Mouse (Mus musculus): ENCODE results near the gene Cdc42bpb.

The Cdc42bpb gene

DNA sequence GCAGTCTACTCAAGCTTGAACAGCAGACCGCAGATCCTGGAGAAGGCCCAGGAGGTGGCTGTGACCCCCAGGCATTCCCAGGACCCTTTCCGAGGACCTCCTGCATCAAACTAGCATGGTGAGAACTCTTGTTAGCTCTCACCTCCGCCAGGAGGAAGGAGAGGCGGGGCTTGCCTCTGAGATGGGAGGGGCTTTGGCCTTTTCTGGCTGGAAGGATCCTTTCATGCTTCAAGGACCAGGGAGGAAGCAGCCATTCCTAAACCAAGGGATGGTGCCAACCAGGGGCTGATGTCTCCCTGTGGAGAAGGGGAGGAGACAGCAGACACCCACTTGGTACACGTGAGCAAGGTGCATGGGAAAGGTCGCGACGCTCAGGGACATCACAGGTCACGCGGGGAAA, 93.0 kb downstream of the Cdc42bpb start:
- peak; percentile 44 for DNase-seq (ENCODE audit: low spot score)

DNA sequence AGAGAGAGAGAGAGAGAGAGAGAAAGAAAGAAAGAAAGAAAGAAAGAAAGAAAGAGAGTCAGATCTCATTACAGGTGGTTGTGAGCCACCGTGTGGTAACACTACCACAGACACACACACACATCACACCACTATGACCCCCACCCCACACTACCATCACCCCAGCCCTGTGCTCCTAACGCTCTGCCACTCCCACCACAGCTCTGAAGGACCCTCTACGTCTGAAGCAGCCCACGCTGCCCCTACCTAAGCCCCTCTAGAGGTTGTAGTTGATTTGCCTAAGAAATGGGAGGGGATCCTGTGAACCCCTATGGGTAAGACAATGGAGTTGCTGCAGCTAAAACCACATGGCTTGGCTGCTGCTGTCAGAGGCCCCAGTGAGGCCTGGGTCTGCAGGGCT, 93.9 kb downstream of the Cdc42bpb start:
- DNase-seq (ENCODE audit: low spot score), result no peak

DNA sequence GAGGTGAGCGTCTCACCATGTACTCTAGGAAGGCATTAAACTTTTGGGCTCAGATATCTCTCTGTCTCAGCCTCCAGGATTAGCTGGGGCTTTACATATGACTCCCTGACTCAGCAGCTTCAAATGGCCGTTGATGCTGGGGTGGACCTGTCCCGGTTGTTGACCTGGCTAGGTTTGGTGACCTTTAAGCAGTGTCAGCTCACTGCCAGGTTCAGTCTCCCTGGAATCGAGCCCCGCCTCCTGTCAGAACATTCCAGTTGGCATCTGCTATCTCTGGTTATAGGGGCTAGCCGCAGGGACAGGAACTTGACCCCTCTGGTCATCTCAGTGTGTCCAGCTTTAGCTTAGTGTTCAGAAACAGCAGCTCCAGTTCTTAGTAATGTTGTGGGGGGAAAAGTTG, 101.1 kb downstream of the Cdc42bpb start:
- DNase-seq (ENCODE audit: low spot score), result no peak

DNA sequence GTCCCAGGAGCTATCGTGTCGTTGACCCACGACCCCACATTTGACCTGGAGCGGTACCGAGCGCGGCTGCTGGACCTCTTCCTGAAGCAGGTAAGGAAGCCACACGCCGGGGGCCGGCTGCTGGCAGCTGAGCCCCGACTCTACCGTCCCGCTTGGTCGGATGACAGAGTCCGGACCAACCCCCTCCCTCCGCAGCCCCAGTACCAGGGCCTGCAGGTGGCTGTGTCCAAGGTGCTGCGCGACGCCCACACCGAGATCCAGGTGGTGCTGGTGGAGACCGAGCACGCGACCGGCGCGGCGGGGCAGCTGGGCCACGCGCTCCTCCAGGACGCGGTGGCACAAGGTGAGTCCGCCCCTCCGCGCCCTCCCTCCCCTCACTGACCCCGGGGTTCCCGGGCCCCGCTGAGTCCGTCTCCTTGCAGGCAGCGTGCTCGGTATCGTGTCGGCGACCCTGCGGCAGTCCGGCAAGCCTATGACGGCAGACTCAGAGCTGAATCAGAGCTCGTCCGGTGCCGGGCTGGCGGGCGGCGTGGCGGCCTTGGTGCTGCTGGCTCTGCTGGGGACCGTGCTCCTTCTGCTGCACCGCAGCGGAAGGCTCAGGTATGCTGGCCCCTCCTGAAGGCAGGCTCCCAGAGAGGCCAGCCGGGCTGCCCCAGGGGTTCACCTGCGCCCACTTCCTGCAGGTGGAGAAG, 102.2 kb downstream of the Cdc42bpb start:
- no peak for DNase-seq (ENCODE audit: low spot score)

DNA sequence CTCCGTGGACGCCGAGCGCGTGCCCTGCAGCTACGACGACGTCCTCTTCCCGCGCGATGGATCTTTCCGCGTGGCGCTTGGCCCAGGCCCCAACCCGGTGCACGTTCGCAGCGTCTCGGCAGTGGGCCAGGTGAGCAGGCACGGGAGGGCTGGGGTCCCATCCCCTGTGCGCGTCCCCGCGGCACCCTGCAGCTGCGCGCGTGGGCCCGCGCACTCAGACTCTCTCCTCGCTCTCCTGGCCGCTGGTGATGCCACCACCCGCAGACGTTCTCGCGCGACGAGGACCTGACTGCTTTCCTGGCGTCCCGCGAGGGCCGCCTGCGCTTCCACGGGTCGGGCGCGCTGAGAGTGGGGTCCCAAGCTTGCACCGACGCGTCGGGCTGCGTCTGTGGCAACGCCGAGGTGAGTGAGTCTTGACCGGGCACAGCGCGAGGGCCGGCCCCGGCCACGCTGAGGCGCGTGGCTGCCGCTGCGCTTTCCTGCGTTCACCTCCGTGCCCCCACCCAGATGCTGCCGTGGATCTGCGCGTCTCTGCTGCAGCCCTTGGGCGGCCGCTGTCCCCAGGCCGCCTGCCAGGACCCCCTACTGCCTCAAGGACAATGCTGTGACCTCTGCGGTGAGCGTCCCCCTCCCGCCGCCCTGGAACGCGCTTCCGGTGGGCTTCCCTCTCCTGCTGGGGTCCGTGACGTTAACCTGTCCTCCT, 102.9 kb downstream of the Cdc42bpb start:
- no peak for DNase-seq (ENCODE audit: low spot score)

DNA sequence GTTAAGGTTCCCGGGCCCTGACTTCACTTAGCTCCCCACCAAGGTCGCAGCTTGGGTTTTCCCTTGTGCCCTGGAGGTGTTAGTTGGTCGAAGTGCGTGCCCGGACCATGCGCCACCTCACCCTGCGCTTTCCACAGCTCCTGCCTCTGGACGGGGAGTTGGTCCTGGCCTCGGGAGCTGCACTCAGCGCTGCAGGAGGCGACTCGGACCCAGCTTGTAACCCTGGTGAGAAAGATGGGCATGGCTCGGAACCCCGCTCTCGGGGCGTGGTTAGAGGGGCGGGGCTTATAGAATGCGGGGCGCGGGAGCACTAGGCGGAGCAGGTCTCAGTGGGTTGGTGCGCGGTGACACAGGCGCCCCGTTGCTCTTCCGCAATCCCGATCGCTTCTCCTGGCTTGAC, 103.5 kb downstream of the Cdc42bpb start:
- no peak for DNase-seq (ENCODE audit: low spot score)

DNA sequence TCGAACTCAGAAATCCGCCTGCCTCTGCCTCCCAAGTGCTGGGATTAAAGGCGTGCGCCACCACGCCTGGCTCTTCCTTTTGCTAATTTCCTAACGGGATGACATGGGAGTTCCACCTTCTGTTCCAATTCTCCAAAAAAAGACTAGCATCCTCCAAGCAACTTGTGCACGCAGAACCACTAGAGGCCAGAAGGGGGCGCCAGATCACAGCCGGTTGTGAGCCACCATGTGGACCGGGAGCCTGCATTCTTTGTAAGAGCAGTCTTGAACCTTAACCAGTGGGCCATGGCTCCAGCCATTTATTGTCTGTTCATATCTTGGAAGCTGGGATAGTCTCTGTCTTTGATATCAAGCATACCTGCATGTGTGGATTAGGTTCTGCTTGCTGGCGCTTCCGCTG, 105.1 kb downstream of the Cdc42bpb start:
- peak; percentile 88 for DNase-seq (ENCODE audit: low spot score)

DNA sequence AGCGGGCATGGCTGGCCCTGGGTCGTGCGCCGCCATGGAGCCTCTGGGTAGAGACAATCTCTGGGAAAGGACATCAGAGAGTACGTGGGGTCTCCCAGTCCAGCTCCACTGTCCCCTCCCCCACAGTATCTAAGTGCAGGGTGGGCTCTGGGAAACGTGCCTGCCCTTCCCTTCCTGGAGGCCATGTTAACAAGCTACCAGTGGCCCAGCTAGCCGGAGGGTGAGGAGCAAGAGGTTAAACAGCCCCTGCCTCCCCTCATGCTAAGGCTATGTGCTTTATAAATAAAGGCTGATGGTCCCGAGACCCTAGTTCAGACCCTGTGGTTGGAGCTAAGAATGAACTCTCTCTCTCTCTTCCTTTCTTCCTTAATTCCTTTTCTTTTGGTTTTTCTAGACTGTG, 105.6 kb downstream of the Cdc42bpb start:
- no peak for DNase-seq (ENCODE audit: low spot score)

DNA sequence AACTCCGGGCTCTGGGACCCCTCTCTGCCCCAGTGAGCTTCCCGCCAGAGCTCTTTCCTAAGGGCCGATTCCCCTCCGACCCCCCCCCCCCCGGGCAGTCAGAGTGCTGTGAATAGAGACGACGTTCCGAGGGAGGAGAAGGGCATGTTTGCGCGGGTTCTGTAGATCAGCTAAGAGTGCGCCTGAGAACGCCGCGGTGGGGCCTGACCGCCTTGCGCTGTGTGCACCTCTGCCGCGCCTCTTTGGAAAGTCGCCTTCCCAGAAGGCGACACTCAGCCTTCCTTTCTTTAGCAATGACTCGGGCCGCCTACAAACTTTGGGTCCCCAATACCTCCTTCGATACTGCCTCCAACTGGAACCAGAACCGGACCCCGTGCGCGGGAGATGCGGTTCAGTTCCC, 106.1 kb downstream of the Cdc42bpb start:
- DNase-seq (ENCODE audit: low spot score), result no peak

DNA sequence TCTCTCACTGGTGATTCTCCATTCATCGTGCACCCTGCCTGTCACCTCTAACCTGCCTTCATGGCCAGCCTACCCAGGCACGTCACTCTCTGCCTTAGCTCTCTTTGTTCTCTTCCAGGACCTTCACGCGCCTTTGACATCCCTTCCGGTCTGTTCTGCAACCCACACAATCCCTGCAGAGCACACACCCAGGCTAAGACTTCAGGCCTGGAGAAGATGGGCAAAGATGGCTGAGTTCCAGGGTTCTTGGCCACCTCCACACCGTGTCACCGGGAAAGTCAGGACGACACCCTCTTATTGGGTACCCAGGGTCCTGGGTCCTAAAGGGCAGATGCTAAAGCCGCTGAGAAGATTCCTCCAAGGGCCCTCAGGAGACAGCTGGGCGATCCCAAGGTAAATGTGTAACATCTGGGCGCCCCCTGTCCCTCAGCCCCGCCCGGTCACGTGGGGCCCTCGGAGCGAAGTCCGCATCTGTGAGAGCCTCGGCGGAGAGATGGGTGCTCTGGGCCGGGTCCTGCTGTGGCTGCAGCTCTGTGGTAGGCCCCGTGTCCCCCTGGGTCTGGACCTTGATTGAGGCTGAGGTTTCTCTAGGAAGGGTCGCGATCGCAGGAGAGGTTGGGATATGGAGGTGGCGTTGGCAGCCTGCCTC, 106.8 kb downstream of the Cdc42bpb start, which contains the start of gene Amn:
Gene Amn, plus strand, starts transcription at position 467 of the 649 bp plus-strand sequence.
- DNase-seq (ENCODE audit: low spot score), result no peak

DNA sequence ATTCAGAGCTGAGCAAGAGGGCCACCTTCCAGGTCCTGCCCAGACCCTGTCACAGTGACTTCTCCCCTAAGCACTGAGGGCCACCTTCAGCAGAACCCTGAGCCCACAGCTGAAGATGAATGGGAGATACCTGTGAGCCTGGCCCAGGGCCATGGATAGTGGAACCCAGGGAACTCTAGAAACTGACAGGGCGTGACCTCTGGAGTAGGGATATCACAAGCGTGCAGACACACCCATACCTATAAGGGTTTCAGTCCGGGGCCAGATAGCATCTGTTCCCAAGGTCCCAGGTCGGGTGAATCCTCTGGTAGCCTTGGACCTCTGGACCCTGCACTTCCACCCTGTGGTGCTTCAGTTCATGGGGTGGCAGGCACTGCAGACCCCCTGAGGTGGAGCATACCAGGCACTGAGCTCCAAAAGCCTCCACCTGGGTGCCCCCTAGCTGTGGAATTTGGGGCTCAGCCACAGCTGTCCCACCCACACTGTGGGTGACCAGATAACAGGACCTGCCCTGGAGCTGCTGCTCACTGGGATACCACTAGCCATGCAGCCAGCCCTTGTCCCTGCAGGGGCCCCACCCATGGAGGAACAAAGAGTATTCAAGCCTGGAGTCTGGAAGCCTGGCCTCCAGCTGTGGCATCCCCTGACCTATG, 109.7 kb downstream of the Cdc42bpb start:
- no peak for DNase-seq (ENCODE audit: low spot score)

DNA sequence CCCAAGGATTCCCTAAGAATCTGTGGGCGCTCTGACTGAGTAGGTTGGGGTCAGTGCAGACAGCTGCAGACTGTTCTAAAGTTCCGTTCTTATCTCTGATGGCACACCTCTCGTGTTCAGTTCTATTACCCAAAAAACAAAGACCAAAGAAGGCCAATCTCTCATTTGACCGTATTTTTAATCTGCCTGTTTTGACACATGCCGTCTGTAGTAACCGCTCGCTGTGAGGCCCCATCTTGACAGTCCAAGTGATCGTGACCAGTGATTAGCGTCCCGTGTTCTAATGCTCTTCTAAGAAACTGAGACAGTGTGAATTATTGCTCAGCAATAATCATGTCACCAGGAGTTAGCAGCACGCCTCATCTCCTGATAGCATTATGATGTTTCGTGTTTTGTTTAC, 110.9 kb downstream of the Cdc42bpb start:
- no peak for DNase-seq (ENCODE audit: low spot score)

DNA sequence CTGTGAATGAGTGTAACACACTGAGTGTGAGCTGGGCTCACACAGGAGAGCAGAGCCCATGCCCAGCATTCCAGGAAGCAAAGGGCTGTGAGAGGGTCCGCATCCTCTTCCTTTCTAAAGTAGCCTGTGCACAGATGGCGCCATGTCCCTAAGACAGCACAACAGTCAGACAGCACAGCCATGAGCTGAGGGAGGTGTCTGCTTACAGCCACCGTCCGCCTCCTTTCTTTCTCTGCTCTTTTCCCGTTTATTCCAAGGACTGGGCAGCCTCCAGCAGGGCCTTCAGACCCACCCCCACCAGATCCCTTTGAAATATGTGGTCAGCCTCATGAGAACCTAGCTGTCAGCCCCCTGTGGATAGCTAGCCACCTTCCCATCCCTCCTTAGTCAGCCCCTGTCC, 112.3 kb downstream of the Cdc42bpb start:
- no peak for DNase-seq (ENCODE audit: low spot score)

DNA sequence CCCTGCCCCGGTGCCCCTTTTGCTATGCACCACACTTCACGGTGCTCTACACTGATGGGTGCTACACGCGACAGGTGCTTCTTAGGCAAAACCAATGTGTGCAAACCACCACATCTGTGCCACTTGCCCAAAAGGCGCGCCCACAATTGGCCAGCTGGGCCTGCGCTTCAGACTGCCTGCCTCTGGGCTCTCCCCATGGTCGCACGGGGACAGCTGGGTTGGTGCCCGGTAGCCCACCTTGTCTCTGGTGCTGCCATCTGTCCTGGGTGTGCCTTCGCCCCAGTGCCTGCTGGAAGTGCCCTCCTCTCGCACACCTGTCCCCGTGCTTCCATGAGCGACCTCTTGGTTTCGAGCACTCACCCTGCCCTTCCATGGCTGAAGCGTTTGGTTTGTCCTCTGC, 113.9 kb downstream of the Cdc42bpb start:
- no peak for DNase-seq (ENCODE audit: low spot score)

DNA sequence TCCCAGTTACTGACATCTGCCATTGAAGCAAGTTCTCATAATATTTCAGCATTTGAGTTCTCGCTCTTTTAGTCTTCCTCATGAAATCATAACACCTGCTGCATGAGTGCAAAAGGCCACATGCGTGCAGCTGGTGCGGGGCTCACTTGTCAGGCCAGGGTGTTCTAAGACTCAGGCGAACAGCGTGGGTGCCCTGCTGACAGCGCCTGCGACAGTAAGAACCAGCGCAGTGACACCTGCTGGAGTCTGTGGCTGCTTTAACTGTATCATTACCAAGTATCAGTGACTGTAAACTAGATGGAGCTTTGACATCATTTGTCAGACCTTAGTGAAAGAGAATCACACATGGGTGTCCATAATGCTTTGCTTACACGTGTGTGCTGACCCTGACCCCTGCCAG, 126.3 kb downstream of the Cdc42bpb start:
- DNase-seq (ENCODE audit: low spot score), result no peak

DNA sequence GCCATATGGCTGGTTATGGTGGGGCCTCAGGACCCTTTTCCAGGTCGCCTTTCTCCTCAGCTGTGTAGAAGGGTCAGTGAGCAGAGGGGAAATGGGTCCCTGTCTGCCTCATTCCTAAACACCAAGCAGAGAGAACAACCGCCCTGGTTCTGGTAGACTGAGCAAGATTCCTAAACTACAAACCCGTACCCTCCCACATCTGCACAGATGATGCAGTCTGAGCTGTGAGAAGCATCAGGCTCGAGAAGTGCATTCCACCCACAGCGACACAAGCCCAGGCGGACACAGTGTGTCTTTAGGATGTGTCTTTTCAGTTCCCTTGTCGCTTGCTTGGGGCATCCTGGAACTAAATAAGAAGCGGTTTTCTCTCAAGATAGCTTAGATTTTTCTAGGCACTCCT, 127.4 kb downstream of the Cdc42bpb start:
- no peak for DNase-seq (ENCODE audit: low spot score)

DNA sequence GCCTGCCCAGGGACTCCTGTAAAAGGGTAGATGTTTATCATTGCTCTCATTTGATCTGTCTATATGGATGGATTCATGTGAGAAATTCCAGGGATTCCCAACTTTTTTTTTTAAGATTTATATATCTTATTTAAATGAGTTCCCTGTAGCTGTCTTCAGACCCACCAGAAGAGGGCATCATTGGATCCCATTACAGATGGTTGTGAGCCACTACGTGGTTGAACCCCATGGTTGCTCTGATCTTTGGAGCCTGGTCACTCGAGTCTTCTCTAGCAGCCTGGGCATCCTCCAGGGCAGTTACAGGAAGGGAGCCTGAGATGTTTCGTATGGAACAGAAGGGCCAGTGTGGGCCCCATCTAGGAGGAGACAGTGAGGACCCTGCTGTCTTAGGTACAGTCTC, 128.4 kb downstream of the Cdc42bpb start:
- no peak for DNase-seq (ENCODE audit: low spot score)

DNA sequence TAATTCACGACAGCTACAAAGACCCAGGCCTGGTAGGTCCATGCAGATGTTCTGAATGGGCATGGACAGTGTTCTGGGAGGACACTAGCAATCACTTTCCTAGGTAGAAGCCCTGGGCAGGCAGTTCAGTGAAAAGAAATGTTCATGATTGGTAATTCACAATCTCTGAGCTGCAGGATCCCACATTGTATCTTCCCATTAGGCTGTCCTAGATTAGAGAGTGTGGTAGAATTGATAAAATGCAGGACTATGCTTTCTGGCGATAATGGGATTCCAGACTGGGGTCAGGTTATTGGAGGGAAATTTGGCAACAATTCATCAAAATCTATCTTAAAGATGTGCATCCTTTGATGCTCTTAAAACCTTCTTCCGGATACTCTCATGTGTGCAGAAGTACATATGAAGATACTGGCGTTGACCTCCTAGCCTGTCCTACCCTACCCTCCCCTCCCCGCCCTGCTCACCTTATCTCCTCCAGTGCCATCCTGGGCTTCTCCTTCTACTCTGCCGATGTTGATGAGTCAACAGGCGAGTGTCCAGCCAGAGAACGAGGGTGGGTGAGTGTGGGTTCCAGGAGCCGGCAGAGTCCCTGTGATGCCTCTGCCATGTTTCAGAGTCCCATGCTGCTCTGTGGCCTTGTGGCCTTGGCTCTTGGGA, 130.6 kb downstream of the Cdc42bpb start:
- no peak for DNase-seq (ENCODE audit: low spot score)

DNA sequence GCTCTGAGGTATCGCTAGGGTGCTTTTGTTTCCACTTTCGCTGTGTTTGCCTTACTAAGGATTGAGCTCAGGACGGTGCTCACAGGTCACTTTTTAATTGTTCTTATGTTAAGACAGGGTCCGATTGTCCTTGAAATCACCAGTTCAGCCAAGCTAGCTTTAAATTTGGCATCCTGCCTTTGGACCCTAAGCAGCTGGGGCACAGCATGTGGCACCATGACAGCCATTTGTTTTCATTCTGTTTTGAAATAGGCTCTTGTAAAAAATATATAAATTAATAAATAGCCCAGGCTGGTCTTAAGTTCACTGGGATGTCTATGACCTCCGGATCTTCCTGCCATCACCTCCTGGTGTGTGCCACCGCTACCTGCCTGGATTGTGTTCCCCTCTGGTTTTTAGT, 132.4 kb downstream of the Cdc42bpb start:
- no peak for DNase-seq (ENCODE audit: low spot score)

DNA sequence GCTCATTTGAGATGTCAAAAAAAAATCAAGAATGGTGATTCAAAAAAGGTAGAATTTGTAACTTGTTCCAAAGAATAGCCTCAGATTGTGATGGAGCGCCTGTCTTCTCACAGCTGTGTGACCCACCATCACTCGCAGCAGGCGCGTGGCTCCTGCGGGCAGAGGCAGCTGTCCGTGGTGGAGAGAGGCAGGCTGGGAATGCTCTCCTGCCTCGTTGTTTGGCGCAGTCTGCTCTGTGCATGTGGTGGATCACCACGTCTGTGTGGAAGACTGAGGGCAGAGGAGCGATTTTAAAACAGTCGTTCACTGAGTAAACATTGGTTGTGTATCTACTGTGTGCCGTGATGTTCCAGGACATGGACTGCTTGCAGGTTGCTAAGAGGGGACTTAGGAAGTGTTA, 133.8 kb downstream of the Cdc42bpb start:
- no peak for DNase-seq (ENCODE audit: low spot score)
